Mouse (Mus musculus) kidney, embryonic 14.5 days (tissue): ENCODE measurements around the gene Pfn1. TPM values are rescaled to one million over a fixed set of nuclear protein-coding genes. Genes with fewer than 3 reads are reported as not detected.

ENCODE experiments used
- ATAC-seq: fragments of 200-750 bp; cut with Nextera tagmentation; 2 replicates; pipeline ENCODE4 v1.8.0; 2017; ENCODE audit warnings: moderate number of reproducible peaks, mild to moderate bottlenecking, moderate TSS enrichment, moderate library complexity; ENCODE audit not compliant: low FRiP score, low TSS enrichment
- H3K27ac ChIP-seq: fragments of 300-500 bp; sonication (generic); 2 replicates; pipeline ENCODE4 v1.5.1; 2014; ENCODE audit warnings: low read depth, mild to moderate bottlenecking, low read length, moderate library complexity, mixed read lengths
- H3K27me3 ChIP-seq: fragments of 300-500 bp; sonication (generic); 2 replicates; pipeline ENCODE4 v1.6.1; 2014; ENCODE audit warnings: mild to moderate bottlenecking, low read length; ENCODE audit not compliant: control insufficient read depth, insufficient read depth
- H3K36me3 ChIP-seq: fragments of 300-500 bp; sonication (generic); 2 replicates; pipeline ENCODE4 v1.6.1; 2014; ENCODE audit warnings: low read length, mixed read lengths; ENCODE audit not compliant: control insufficient read depth, insufficient read depth
- H3K4me1 ChIP-seq: fragments of 300-500 bp; sonication (generic); 2 replicates; pipeline ENCODE4 v1.6.1; 2014; ENCODE audit warnings: low read length, mixed read lengths; ENCODE audit not compliant: control insufficient read depth, insufficient read depth
- H3K4me2 ChIP-seq: fragments of 300-500 bp; sonication (generic); replicated peaks from 2 replicates; pipeline ENCODE4 v1.6.1; 2014; ENCODE audit warnings: low read depth, mild to moderate bottlenecking, low read length
- H3K4me3 ChIP-seq: fragments of 300-500 bp; sonication (generic); 2 replicates; pipeline ENCODE4 v1.5.1; 2014; ENCODE audit warnings: mild to moderate bottlenecking, low read length
- H3K9ac ChIP-seq: fragments of 300-500 bp; sonication (generic); 2 replicates; pipeline ENCODE4 v1.6.1; 2014; ENCODE audit warnings: low read depth, mild to moderate bottlenecking, low read length, moderate library complexity
- H3K9me3 ChIP-seq: fragments of 300-500 bp; sonication (generic); 2 replicates; pipeline ENCODE4 v1.6.1; 2016; ENCODE audit warnings: low read length; ENCODE audit not compliant: control insufficient read depth
- WGBS: fragments of 180-500 bp; shearing (Covaris S2); extraction: QIAGEN DNeasy Blood & Tissue Kit; methylation state at CpG from one replicate; pipeline ENCODE4 v1.1.7; 2014; 5-methylcytosine and 5-hydroxymethylcytosine counted together
- polyA plus RNA-seq: library from polyadenylated mRNA; unstranded; fragments of >200 nt; fragmentation: Nextera tagmentation; extraction: Ambion mirVana; gene quantifications from 2 replicates; pipeline ENCODE4 v1.2.1, GENCODE M21; 2014

Gene Pfn1
- polyA plus RNA-seq, 1 experiment from 2014 or later = 1,900 TPM

GRCm38 (mm10) chr11:70606717-70607116, 47.7 kb downstream of the Pfn1 start:
- Histone ChIP-seq H3K4me3 (no peak overlapping the region), H3K36me3 (peaks cover 86% of the 10 kb centered on the region), H3K4me1 (0 out of 2 replicates have a peak, but pooled peaks cover 4% of the 10 kb centered on the region), H3K9ac (no peak overlapping the region), H3K27ac (no peak overlapping the region), H3K9me3 (no peaks in the 10 kb centered on the region), H3K4me2 (no peak overlapping the region), H3K27me3 (no peaks in the 10 kb centered on the region)
- ATAC-seq = no peak
- 71% methylated on average over 12 of the region's 12 CpGs for WGBS

- H3K27ac ChIP-seq = no peak overlapping the region
- 0 out of 2 replicates have a peak, but pooled peaks cover 4% of the 10 kb centered on the region for H3K4me1 ChIP-seq
- H3K9me3 ChIP-seq = no peaks in the 10 kb centered on the region
- H3K4me3 ChIP-seq = no peak overlapping the region
- H3K9ac ChIP-seq = no peak overlapping the region
- ATAC-seq = no peak
- WGBS = 63% methylated on average over 14 of the region's 14 CpGs
- H3K36me3 ChIP-seq = peaks cover 75% of the 10 kb centered on the region
- H3K4me2 ChIP-seq = no peak overlapping the region
- no peaks in the 10 kb centered on the region for H3K27me3 ChIP-seq
Measured at GRCm38 (mm10) chr11:70605024-70605566, 49.3 kb downstream of the Pfn1 start.

Other genes starting within 250 kb of the Pfn1 start
- gene Pelp1, start 244.6 kb downstream of the Pfn1 start, polyA plus RNA-seq = 27.8 and 39.0 TPM in 2 replicates
- 11.0 and 23.3 TPM in 2 replicates for gene Arrb2, start 222.0 kb downstream of the Pfn1 start, polyA plus RNA-seq
- gene Med11, start 202.7 kb downstream of the Pfn1 start, polyA plus RNA-seq = 48.7 and 50.0 TPM in 2 replicates
- gene Zmynd15, start 195.2 kb downstream of the Pfn1 start, polyA plus RNA-seq = 0.33 and 0.88 TPM in 2 replicates
- gene Cxcl16, start 194.7 kb downstream of the Pfn1 start, polyA plus RNA-seq = 5.2 and 6.0 TPM in 2 replicates
- 0.31 and 0.91 TPM in 2 replicates for gene Tm4sf5, start 149.4 kb downstream of the Pfn1 start, polyA plus RNA-seq
- 0.41 and 0.57 TPM in 2 replicates for gene Vmo1, start 140.0 kb downstream of the Pfn1 start, polyA plus RNA-seq
- gene Gltpd2, start 135.4 kb downstream of the Pfn1 start, polyA plus RNA-seq = 0.31 and 0.34 TPM in 2 replicates
- 823 and 914 TPM in 2 replicates for gene Psmb6, start 129.3 kb downstream of the Pfn1 start, polyA plus RNA-seq
- gene Gm40193, start 121.7 kb downstream of the Pfn1 start, polyA plus RNA-seq = not detected in 2 replicates
- 3.7 and 5.9 TPM in 2 replicates for gene Pld2, start 114.6 kb downstream of the Pfn1 start, polyA plus RNA-seq
- gene Mink1, start 91.8 kb downstream of the Pfn1 start, polyA plus RNA-seq = 14.7 and 21.0 TPM in 2 replicates
- not detected in 2 replicates for gene 4930544D05Rik, start 38.8 kb downstream of the Pfn1 start, polyA plus RNA-seq
- gene Chrne, start 35.4 kb downstream of the Pfn1 start, polyA plus RNA-seq = not detected in 2 replicates
- 0.29 and 0.35 TPM in 2 replicates for gene Gp1ba, start 15.5 kb downstream of the Pfn1 start, polyA plus RNA-seq
- 83.0 and 109 TPM in 2 replicates for gene Rnf167, start 7.4 kb downstream of the Pfn1 start, polyA plus RNA-seq
- 153 and 171 TPM in 2 replicates for gene Slc25a11, start 7.2 kb downstream of the Pfn1 start, polyA plus RNA-seq
- 22.4 and 26.8 TPM in 2 replicates for gene Eno3, start 2.6 kb upstream of the Pfn1 start, polyA plus RNA-seq
- gene Spag7, start 14.8 kb upstream of the Pfn1 start, polyA plus RNA-seq = 177 and 230 TPM in 2 replicates
- 10.8 and 16.1 TPM in 2 replicates for gene Camta2, start 33.5 kb upstream of the Pfn1 start, polyA plus RNA-seq
- gene Inca1, start 45.5 kb upstream of the Pfn1 start, polyA plus RNA-seq = 1.3 and 2.1 TPM in 2 replicates
- gene Kif1c, start 45.9 kb upstream of the Pfn1 start, polyA plus RNA-seq = 10.0 and 15.6 TPM in 2 replicates
- gene Zfp3, start 109.6 kb upstream of the Pfn1 start, polyA plus RNA-seq = 3.6 and 6.9 TPM in 2 replicates
- gene Scimp, start 157.9 kb upstream of the Pfn1 start, polyA plus RNA-seq = not detected in 2 replicates
- 22.6 and 36.9 TPM in 2 replicates for gene Rabep1, start 190.1 kb upstream of the Pfn1 start, polyA plus RNA-seq